Mouse (Mus musculus): ENCODE measurements around the gene Map4. TPM values are rescaled to one million over a fixed set of nuclear protein-coding genes. Genes with fewer than 3 reads are reported as not detected.
"Not testable (repeated sequence)": the region's sequence is repeated elsewhere in the genome, so short reads cannot be mapped to it uniquely, and the experiment has no call there.

Gene Map4
- polyA plus RNA-seq, 1 experiment from 2014 or later = 77.6 TPM

- no peaks in the 10 kb centered on the region for H3K27me3 ChIP-seq
- H3K9me3 ChIP-seq (replicated peaks) = no peaks in the 10 kb centered on the region
- H3K9ac ChIP-seq = no peak overlapping the region
- no peak overlapping the region for H3K4me2 ChIP-seq
- H3K27ac ChIP-seq = no peak overlapping the region
- ATAC-seq (replicated peaks; ENCODE audit: insufficient number of reproducible peaks, insufficient read depth, low FRiP score, low read depth) = no peak
- H3K36me3 ChIP-seq = peaks cover 52% of the 10 kb centered on the region
- no peak overlapping the region for H3K4me3 ChIP-seq
- H3K4me1 ChIP-seq (replicated peaks) = no peaks in the 10 kb centered on the region; the same call in 1 of the 2 replicates
These were observed 133.4 kb downstream of the Map4 start for GRCm38 (mm10) chr9:110064641-110065040.

GRCm38 (mm10) chr9:110068745-110069144 lies 137.5 kb downstream of the Map4 start:
- H3K9ac ChIP-seq = no peak overlapping the region
- no peak overlapping the region for H3K27ac ChIP-seq
- no peak overlapping the region for H3K4me3 ChIP-seq
- no peaks in the 10 kb centered on the region for H3K27me3 ChIP-seq
- H3K9me3 ChIP-seq (replicated peaks) = no peaks in the 10 kb centered on the region
- no peak for ATAC-seq (replicated peaks; ENCODE audit: insufficient number of reproducible peaks, insufficient read depth, low FRiP score, low read depth)
- H3K4me1 ChIP-seq (replicated peaks) = peaks cover 14% of the 10 kb centered on the region
- no peak overlapping the region for H3K4me2 ChIP-seq
- peaks cover 67% of the 10 kb centered on the region for H3K36me3 ChIP-seq
- 87% methylated on average over 6 of the region's 6 CpGs for WGBS

- H3K27me3 ChIP-seq = no peaks in the 10 kb centered on the region
- no peak overlapping the region for H3K4me2 ChIP-seq
- H3K4me1 ChIP-seq (replicated peaks) = peaks cover 14% of the 10 kb centered on the region
- no peak overlapping the region for H3K9ac ChIP-seq
- peaks cover 71% of the 10 kb centered on the region for H3K36me3 ChIP-seq
- no peaks in the 10 kb centered on the region for H3K9me3 ChIP-seq (replicated peaks)
- H3K27ac ChIP-seq = peak overlapping the region; percentile 66
- peak; percentile 74; the same call in 1 of the 2 replicates for ATAC-seq (replicated peaks; ENCODE audit: insufficient number of reproducible peaks, insufficient read depth, low FRiP score, low read depth)
- WGBS = 42% methylated on average over 9 of the region's 9 CpGs
- no peak overlapping the region for H3K4me3 ChIP-seq
These were observed 139.1 kb downstream of the Map4 start for GRCm38 (mm10) chr9:110070358-110070757.

- peaks cover 14% of the 10 kb centered on the region for H3K4me1 ChIP-seq (replicated peaks)
- H3K9me3 ChIP-seq (replicated peaks) = no peaks in the 10 kb centered on the region
- peak overlapping the region; percentile 66 for H3K27ac ChIP-seq
- ATAC-seq (replicated peaks; ENCODE audit: insufficient number of reproducible peaks, insufficient read depth, low FRiP score, low read depth) = no peak
- H3K4me3 ChIP-seq = no peak overlapping the region
- H3K4me2 ChIP-seq = no peak overlapping the region
- H3K36me3 ChIP-seq = peaks cover 72% of the 10 kb centered on the region
- H3K27me3 ChIP-seq = no peaks in the 10 kb centered on the region
- H3K9ac ChIP-seq = no peak overlapping the region
- 62% methylated on average over 4 of the region's 4 CpGs for WGBS
These were observed 139.8 kb downstream of the Map4 start for GRCm38 (mm10) chr9:110071011-110071410.

- Histone ChIP-seq H3K27ac (no peak overlapping the region), H3K36me3 (peaks cover 67% of the 10 kb centered on the region), H3K9ac (no peak overlapping the region), H3K4me2 (no peak overlapping the region), H3K4me1 (replicated peaks) (peaks cover 14% of the 10 kb centered on the region), H3K9me3 (replicated peaks) (no peaks in the 10 kb centered on the region), H3K4me3 (no peak overlapping the region), H3K27me3 (no peaks in the 10 kb centered on the region)
- 8% methylated on average over 1 of the region's 1 CpGs for WGBS
- ATAC-seq (replicated peaks; ENCODE audit: insufficient number of reproducible peaks, insufficient read depth, low FRiP score, low read depth) = no peak
These were observed 140.6 kb downstream of the Map4 start for GRCm38 (mm10) chr9:110071843-110072242.

- H3K27ac ChIP-seq; ATAC-seq (replicated peaks; ENCODE audit: insufficient number of reproducible peaks, insufficient read depth, low FRiP score, low read depth); H3K27me3 ChIP-seq; H3K4me3 ChIP-seq; H3K9ac ChIP-seq; H3K4me2 ChIP-seq; H3K9me3 ChIP-seq (replicated peaks): not testable (repeated sequence)
- H3K36me3 ChIP-seq = peaks cover 63% of the 10 kb centered on the region
- WGBS = 80% methylated on average over 5 of the region's 7 CpGs
- H3K4me1 ChIP-seq (replicated peaks) = peaks cover 12% of the 10 kb centered on the region
These were observed 145.2 kb downstream of the Map4 start for GRCm38 (mm10) chr9:110076468-110076867.

- 66% methylated on average over 3 of the region's 3 CpGs for WGBS
- Histone ChIP-seq H3K9ac (no peak overlapping the region), H3K4me3 (no peak overlapping the region), H3K27ac (peak overlapping the region; percentile 58), H3K9me3 (replicated peaks) (no peaks in the 10 kb centered on the region), H3K4me2 (no peak overlapping the region), H3K4me1 (replicated peaks) (peaks cover 40% of the 10 kb centered on the region), H3K36me3 (peaks cover 69% of the 10 kb centered on the region), H3K27me3 (no peaks in the 10 kb centered on the region)
- peak; percentile 61 for ATAC-seq (replicated peaks; ENCODE audit: insufficient number of reproducible peaks, insufficient read depth, low FRiP score, low read depth)
These were observed 149.8 kb downstream of the Map4 start for GRCm38 (mm10) chr9:110081066-110081465.

- Histone ChIP-seq H3K36me3 (peaks cover 74% of the 10 kb centered on the region), H3K9me3 (replicated peaks) (no peaks in the 10 kb centered on the region), H3K9ac (no peak overlapping the region), H3K4me3 (no peak overlapping the region), H3K4me2 (no peak overlapping the region), H3K27ac (peak overlapping the region; percentile 81), H3K27me3 (no peaks in the 10 kb centered on the region), H3K4me1 (replicated peaks) (peaks cover 40% of the 10 kb centered on the region)
- WGBS = 73% methylated on average over 25 of the region's 25 CpGs
- ATAC-seq (replicated peaks; ENCODE audit: insufficient number of reproducible peaks, insufficient read depth, low FRiP score, low read depth) = peak; percentile 54; the same call in 1 of the 2 replicates
These were observed 153.1 kb downstream of the Map4 start for GRCm38 (mm10) chr9:110084201-110084964.

- Histone ChIP-seq H3K9ac (no peak overlapping the region), H3K9me3 (replicated peaks) (no peaks in the 10 kb centered on the region), H3K4me1 (replicated peaks) (peaks cover 39% of the 10 kb centered on the region), H3K4me2 (no peak overlapping the region), H3K27ac (no peak overlapping the region), H3K36me3 (peaks cover 81% of the 10 kb centered on the region), H3K4me3 (no peak overlapping the region), H3K27me3 (no peaks in the 10 kb centered on the region)
- ATAC-seq (replicated peaks; ENCODE audit: insufficient number of reproducible peaks, insufficient read depth, low FRiP score, low read depth) = no peak
- 86% methylated on average over 8 of the region's 8 CpGs for WGBS
These were observed 154.4 kb downstream of the Map4 start for GRCm38 (mm10) chr9:110085693-110086092.

- no peak overlapping the region for H3K27ac ChIP-seq
- no peaks in the 10 kb centered on the region for H3K4me1 ChIP-seq (replicated peaks)
- no peak overlapping the region for H3K4me3 ChIP-seq
- 87% methylated on average over 4 of the region's 4 CpGs for WGBS
- H3K9me3 ChIP-seq (replicated peaks) = no peaks in the 10 kb centered on the region
- ATAC-seq (replicated peaks; ENCODE audit: insufficient number of reproducible peaks, insufficient read depth, low FRiP score, low read depth) = no peak
- H3K9ac ChIP-seq = no peak overlapping the region
- H3K4me2 ChIP-seq = no peak overlapping the region
- no peaks in the 10 kb centered on the region for H3K27me3 ChIP-seq
- peaks cover 96% of the 10 kb centered on the region for H3K36me3 ChIP-seq
These were observed 162.0 kb downstream of the Map4 start for GRCm38 (mm10) chr9:110093303-110093702.

- peaks cover 95% of the 10 kb centered on the region for H3K36me3 ChIP-seq
- ATAC-seq (replicated peaks; ENCODE audit: insufficient number of reproducible peaks, insufficient read depth, low FRiP score, low read depth) = no peak
- H3K9me3 ChIP-seq (replicated peaks) = no peaks in the 10 kb centered on the region
- peaks cover 5% of the 10 kb centered on the region for H3K4me1 ChIP-seq (replicated peaks)
- no peak overlapping the region for H3K4me2 ChIP-seq
- no peak overlapping the region for H3K27ac ChIP-seq
- WGBS = 96% methylated on average over 4 of the region's 4 CpGs
- H3K9ac ChIP-seq = no peak overlapping the region
- no peaks in the 10 kb centered on the region for H3K27me3 ChIP-seq
- no peak overlapping the region for H3K4me3 ChIP-seq
These were observed 163.5 kb downstream of the Map4 start for GRCm38 (mm10) chr9:110094761-110095160.

- 94% methylated on average over 3 of the region's 3 CpGs for WGBS
- ATAC-seq (replicated peaks; ENCODE audit: insufficient number of reproducible peaks, insufficient read depth, low FRiP score, low read depth) = no peak
- H3K9ac ChIP-seq = no peak overlapping the region
- no peak overlapping the region for H3K4me3 ChIP-seq
- peaks cover 70% of the 10 kb centered on the region for H3K36me3 ChIP-seq
- H3K4me2 ChIP-seq = no peak overlapping the region
- no peaks in the 10 kb centered on the region for H3K9me3 ChIP-seq (replicated peaks)
- no peaks in the 10 kb centered on the region for H3K27me3 ChIP-seq
- no peak overlapping the region for H3K27ac ChIP-seq
- H3K4me1 ChIP-seq (replicated peaks) = peaks cover 12% of the 10 kb centered on the region
These were observed 166.5 kb downstream of the Map4 start for GRCm38 (mm10) chr9:110097791-110098190.

Data from heart, embryonic 15.5 days (tissue).